Mouse (Mus musculus) right cerebral cortex, postnatal 25 days (tissue): ENCODE measurements at regions not wholly inside any gene's neighbourhood (a gene's known extent, or its start where the extent isn't known, plus 50 kb on each side); places are given as distances from the start of the nearest gene placed in this dataset.
"Not testable (repeated sequence)": the region's sequence is repeated elsewhere in the genome, so short reads cannot be mapped to it uniquely, and the experiment has no call there.

ENCODE experiments used
- DNase-seq: peaks from one replicate; pipeline ENCODE4 v3.0.0; 2022

- not testable (repeated sequence) for DNase-seq
These were observed 119.2 kb upstream of the Gm21119 start for GRCm38 (mm10) chr8:20495542-20495941.

GRCm38 (mm10) chr8:20513920-20514319, 100.8 kb upstream of the Gm21119 start:
- DNase-seq, result not testable (repeated sequence)

- DNase-seq, result not testable (repeated sequence)
These were observed 98.3 kb upstream of the Gm21119 start for GRCm38 (mm10) chr8:20516324-20516830.

- DNase-seq, result not testable (repeated sequence)
These were observed 97.2 kb upstream of the Gm21119 start for GRCm38 (mm10) chr8:20517551-20517950.

GRCm38 (mm10) chr8:20524539-20524938, 90.2 kb upstream of the Gm21119 start:
- not testable (repeated sequence) for DNase-seq

GRCm38 (mm10) chr8:20529048-20529447, 85.7 kb upstream of the Gm21119 start:
- not testable (repeated sequence) for DNase-seq

- not testable (repeated sequence) for DNase-seq
These were observed 75.7 kb upstream of the Gm21119 start for GRCm38 (mm10) chr8:20539031-20539430.

- not testable (repeated sequence) for DNase-seq
These were observed 70.6 kb upstream of the Gm21119 start for GRCm38 (mm10) chr8:20544084-20544483.

GRCm38 (mm10) chr8:20545347-20545746, 69.4 kb upstream of the Gm21119 start:
- not testable (repeated sequence) for DNase-seq

GRCm38 (mm10) chr8:20546401-20546800, 68.3 kb upstream of the Gm21119 start:
- DNase-seq, result not testable (repeated sequence)

- peak; percentile 99 for DNase-seq
These were observed 64.5 kb upstream of the Gm21119 start for GRCm38 (mm10) chr8:20550054-20550778.

- DNase-seq, result not testable (repeated sequence)
These were observed 58.1 kb upstream of the Gm21119 start for GRCm38 (mm10) chr8:20556501-20557181.

- not testable (repeated sequence) for DNase-seq
These were observed 57.5 kb upstream of the Gm21119 start for GRCm38 (mm10) chr8:20557184-20557583.

- peak; percentile 46 for DNase-seq
These were observed 57.1 kb upstream of the Gm21119 start for GRCm38 (mm10) chr8:20557609-20558008.
